Mouse (Mus musculus) MN1 (cell line): ENCODE results near the gene Slain2.

Experiments
- DNase-seq: peaks from one replicate; pipeline ENCODE4 v3.0.0-alpha.2; 2016; ENCODE audit warnings: low spot score

Slain2 gene

GRCm38 (mm10) chr5:72913648-72914557 is at the start of gene Slain2:
Gene Slain2, plus strand, starts transcription at chr5:72914304.
- DNase-seq = peak; percentile 97

- no peak for DNase-seq
Measured at GRCm38 (mm10) chr5:72864654-72865178, 49.4 kb upstream of the Slain2 start.

- no peak for DNase-seq
Measured at GRCm38 (mm10) chr5:72866260-72866905, 47.7 kb upstream of the Slain2 start.

GRCm38 (mm10) chr5:72867036-72867672 is 47.0 kb upstream of the Slain2 start:
- no peak for DNase-seq

- peak; percentile 89 for DNase-seq
Measured at GRCm38 (mm10) chr5:72868091-72868875, 45.8 kb upstream of the Slain2 start, which contains the start of gene Tec. Gene Tec, minus strand, starts transcription at chr5:72868483.

GRCm38 (mm10) chr5:72869779-72870608 is 44.1 kb upstream of the Slain2 start:
- DNase-seq = no peak

GRCm38 (mm10) chr5:72871114-72871513 is 43.0 kb upstream of the Slain2 start:
- no peak for DNase-seq

- no peak for DNase-seq
Measured at GRCm38 (mm10) chr5:72879736-72880135, 34.4 kb upstream of the Slain2 start.

- no peak for DNase-seq
Measured at GRCm38 (mm10) chr5:72881748-72882411, 32.2 kb upstream of the Slain2 start.

- DNase-seq = no peak
Measured at GRCm38 (mm10) chr5:72882412-72882765, 31.7 kb upstream of the Slain2 start.

- DNase-seq = no peak
Measured at GRCm38 (mm10) chr5:72883706-72884105, 30.4 kb upstream of the Slain2 start.

GRCm38 (mm10) chr5:72886458-72887222 is 27.5 kb upstream of the Slain2 start:
- DNase-seq = no peak

GRCm38 (mm10) chr5:72888260-72888659 is 25.8 kb upstream of the Slain2 start:
- no peak for DNase-seq

- DNase-seq = peak; percentile 65
Measured at GRCm38 (mm10) chr5:72891534-72891933, 22.6 kb upstream of the Slain2 start.

GRCm38 (mm10) chr5:72893987-72894386 is 20.1 kb upstream of the Slain2 start:
- no peak for DNase-seq

- no peak for DNase-seq
Measured at GRCm38 (mm10) chr5:72895261-72895660, 18.8 kb upstream of the Slain2 start.

GRCm38 (mm10) chr5:72896478-72897279 is 17.4 kb upstream of the Slain2 start:
- no peak for DNase-seq

GRCm38 (mm10) chr5:72897998-72898397 is 16.1 kb upstream of the Slain2 start:
- no peak for DNase-seq

GRCm38 (mm10) chr5:72899255-72899654 is 14.8 kb upstream of the Slain2 start:
- DNase-seq = no peak
